Mouse (Mus musculus) mesoderm, embryonic 11.5 days (tissue): Measurements from ENCODE around the gene Mgmt.

Experiments used
- DNase-seq: peaks from one replicate; pipeline ENCODE4 v3.0.0-alpha.2; 2012; ENCODE audit warnings: low read depth, low spot score

The Mgmt gene

GRCm38 (mm10) chr7:137060488-137060887 lies 166.1 kb downstream of the Mgmt start:
- no peak for DNase-seq

DNA sequence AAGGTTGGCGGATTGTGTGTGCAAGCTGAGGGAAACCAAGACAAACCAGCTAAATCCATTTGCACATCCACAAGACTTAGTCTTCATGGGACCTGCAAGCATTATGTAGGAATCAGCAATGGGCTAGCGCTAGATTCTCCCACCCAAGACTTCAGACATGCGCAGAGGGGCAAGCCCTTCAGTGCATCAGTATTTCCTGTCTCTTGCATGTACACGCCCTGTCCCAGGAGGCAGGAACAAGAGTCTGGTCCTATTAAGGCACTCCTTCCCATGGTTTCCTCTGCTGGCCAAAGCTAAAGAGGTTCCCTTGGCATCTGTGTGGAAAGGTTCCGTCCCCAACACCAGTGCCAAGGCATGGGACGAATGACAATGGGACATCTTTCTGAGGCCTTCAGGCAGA lies 166.7 kb downstream of the Mgmt start:
- no peak for DNase-seq

DNA sequence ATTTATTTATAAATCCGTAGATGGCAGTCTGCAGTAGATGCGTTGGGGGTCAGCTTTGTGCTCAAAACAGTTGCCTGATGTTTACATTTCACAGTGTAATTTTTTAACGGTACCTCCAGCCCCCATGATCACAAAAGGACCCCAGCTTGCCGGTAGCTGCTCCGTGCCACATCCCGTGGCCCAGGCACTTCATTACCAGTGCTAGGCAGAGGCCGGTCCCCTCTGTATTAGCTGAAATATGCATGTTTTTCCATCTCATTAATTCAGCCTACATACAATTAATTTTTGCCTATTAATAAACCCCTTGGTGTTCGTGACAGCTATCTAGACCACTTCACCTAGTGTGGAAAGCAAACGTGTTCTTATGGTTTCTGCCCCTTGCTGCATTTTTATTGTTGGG lies 169.8 kb downstream of the Mgmt start:
- no peak for DNase-seq

- no peak for DNase-seq
Observed at GRCm38 (mm10) chr7:137065408-137065807, 171.0 kb downstream of the Mgmt start.

- no peak for DNase-seq
Observed at GRCm38 (mm10) chr7:137066211-137066610, 171.8 kb downstream of the Mgmt start.

DNA sequence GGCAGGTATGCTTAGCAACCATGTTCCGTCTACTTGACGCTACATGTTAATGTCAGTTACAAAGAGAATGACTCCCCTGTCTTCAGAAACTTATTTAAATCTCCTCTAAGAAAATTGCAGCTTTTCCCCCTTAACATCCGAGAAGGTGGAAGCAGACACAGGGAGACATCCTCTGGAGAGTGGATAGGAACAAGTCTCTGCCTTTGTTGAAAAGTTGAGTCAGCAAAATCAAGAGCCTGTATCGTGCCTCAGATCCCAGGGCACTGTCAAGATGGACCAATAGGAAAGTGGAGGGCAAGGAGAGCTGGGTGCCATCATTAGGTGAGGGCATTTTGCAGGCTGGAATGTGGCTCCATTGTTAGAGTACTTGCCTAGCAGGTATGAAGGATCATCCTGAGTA lies 172.6 kb downstream of the Mgmt start:
- no peak for DNase-seq

- no peak for DNase-seq
Observed at GRCm38 (mm10) chr7:137067758-137068157, 173.3 kb downstream of the Mgmt start.

GRCm38 (mm10) chr7:137068796-137069195 lies 174.4 kb downstream of the Mgmt start:
- no peak for DNase-seq

GRCm38 (mm10) chr7:137069768-137070167 lies 175.4 kb downstream of the Mgmt start:
- no peak for DNase-seq

- no peak for DNase-seq
Observed at GRCm38 (mm10) chr7:137071346-137071745, 176.9 kb downstream of the Mgmt start.

GRCm38 (mm10) chr7:137073878-137074277 lies 179.5 kb downstream of the Mgmt start:
- DNase-seq, result no peak

- DNase-seq, result no peak
Observed at GRCm38 (mm10) chr7:137074324-137074723, 179.9 kb downstream of the Mgmt start.

- no peak for DNase-seq
Observed at GRCm38 (mm10) chr7:137075301-137075700, 180.9 kb downstream of the Mgmt start.

DNA sequence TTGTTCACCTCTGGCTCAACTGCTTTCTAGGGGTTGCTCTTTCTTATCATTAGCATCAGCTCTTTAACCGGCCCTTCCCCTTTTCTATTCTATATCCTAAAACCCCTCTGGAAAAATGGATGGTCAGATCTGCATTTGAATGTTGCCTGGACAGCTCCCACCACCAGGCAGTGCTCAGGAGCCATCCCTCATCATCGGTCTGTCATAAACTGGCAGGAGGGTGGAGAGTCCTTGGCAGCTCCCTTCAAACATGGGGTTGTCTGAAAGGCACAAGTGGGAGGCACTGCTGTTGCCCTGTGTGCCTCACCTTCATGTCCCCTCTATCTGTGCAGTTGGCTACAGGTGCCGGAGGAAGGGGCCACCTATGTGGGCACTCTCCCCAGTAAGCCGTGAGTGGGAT lies 185.8 kb downstream of the Mgmt start:
- DNase-seq, result no peak

- DNase-seq, result no peak
Observed at GRCm38 (mm10) chr7:137082171-137082570, 187.8 kb downstream of the Mgmt start.

- no peak for DNase-seq
Observed at GRCm38 (mm10) chr7:137084651-137085050, 190.2 kb downstream of the Mgmt start.

DNA sequence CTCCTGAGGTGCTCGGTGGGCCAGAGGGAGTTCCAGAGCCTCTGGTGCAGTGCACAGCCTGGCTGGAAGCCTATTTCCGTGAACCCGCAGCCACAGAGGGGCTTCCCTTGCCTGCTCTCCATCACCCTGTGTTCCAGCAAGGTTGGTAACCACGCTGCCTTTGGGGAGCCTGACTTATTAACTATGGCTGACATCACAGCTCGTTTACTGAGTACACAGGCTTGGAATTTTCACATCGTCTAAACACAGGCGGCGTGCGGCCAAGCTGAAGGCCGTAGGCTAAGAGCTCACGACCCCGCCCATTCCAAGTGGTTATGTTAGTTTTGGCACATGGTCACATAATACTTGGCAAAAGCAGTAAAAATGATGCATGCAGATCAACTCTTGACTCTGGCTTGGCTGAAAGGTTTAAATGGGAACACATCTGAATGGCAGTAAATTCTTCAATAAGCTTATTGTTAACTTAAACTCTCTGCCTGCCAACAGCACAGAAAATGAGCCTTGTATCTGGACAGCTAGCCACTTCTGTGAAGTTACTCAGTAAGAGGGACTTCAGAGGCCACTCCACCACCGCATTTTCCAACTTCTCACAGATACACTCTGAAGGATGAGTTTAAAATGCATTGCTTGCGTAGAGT lies 191.7 kb downstream of the Mgmt start:
- peak; percentile 46 for DNase-seq

DNA sequence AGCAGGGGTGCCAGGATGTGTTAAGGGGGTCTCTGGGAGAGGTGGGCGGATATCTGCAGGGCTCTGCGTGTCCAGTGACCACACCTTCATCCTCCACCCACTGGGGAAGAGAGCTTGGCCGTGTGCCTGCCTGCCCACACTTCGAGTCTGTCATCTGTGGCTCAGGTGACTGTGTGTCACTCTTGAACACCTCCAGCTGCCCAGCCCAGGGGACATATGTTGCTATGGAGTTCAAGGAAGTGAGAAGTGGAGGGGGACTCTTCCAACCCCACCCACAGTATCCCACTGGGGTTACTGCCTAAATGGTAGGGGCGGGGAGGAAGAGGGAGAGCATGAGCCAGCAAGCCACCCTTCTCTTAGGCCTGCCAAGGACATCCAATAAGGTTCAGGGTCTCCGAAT lies 192.7 kb downstream of the Mgmt start:
- DNase-seq, result no peak

GRCm38 (mm10) chr7:137088141-137088540 lies 193.7 kb downstream of the Mgmt start:
- no peak for DNase-seq

DNA sequence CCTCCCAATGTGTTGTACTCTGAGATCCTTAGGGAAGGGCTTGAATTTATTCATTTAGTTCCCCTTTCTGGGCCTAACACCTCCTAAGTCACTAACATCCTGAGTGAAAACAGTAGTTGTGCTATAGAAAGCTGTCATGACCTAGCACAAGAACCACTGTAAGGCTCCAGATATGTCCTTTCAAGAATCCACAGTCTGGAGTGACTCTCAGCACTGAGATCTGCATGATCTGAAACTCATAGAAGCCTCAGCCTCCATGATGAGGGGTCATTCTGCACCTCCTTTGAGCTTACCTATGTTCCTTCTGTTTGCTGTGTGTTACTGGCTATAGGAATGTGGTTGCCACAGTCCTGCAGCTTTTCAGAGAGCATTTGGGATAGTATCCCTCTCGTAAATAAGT lies 200.1 kb downstream of the Mgmt start:
- DNase-seq, result no peak

DNA sequence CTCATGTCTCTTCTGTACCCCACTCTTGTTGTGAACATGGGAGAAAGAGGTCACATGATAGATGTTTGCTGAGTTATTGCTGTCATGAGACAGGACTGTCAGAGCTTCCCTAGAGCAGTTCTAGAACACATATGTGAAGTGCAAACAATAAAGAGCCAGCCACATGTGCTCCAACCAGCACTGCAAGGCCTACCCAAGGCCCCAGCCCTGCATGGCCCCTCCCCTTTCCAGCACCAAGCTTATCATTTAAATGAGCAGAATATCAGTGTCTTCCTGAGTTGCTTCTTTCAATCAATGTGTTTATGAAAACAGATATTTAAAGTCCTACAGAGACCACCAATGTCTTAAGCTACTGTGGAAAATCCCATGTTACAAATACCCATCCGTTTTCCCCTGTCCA lies 201.3 kb downstream of the Mgmt start:
- DNase-seq, result no peak

DNA sequence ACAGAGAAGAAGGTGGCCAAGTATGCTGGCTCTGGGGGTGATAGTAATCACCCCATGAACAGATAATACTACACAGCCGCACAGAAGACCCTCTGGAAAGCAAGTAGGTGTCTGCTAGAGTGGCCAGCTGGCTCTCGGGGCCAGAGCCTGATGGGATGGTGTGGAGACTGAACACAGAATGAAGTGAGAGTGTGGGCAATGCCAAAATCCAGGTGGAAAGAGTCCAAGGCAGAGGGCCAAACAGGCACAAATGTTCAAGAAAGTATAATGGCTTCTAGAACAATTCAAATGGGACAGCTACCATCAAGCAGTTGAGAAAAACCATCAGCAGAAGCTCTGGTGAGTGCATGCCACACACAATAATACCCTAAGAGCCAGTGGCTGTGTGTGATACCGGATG lies 205.4 kb downstream of the Mgmt start:
- no peak for DNase-seq

DNA sequence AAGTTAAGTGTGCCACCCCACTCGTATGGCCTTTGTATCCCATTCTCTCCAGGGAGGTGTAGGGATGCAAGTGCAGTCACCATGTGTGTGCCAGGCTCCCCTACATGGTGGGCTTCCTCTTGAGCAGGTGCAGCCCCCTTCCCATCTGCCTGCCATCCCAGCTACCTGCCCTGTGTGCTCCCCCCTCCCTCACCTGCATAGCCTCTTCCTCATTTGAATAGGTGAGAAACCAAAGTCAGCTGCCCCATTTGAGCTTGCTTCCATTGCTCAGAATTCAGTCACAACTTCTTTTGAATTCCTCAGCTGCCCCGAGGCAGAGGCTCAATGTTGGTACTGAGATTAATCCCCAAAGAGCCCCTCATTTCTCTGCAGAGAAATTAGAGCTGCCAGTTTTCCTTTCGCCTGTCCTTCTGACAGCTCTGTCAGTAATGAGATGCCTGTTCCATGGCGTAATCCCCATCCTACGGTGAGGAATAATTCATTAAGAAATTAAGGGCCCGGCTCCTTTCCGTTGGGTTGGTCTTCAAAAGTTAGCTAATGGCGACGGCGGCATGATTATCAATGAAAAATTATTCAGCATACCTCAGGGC lies 208.3 kb downstream of the Mgmt start:
- no peak for DNase-seq

DNA sequence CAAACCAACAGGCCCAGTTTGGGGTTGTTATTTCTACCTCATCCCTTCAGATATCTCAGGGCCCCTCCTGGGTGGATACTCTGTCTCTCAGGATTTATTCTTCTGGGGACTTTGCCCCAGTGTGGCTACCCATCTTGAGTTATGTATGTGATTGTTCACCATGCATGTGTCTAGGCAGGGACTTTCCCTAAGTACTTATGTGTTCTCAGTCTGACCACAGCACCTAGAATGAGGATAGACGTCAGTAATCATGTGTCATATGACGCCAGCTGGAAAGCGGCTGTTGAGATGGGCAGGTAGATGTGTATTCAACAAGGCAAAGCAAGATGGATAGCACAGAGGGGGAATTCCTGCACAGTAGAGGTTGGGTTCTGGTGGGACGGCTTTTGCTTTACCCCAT lies 217.7 kb downstream of the Mgmt start:
- no peak for DNase-seq
